Comparison of ENCODE assay signal across 20 mouse cellular contexts in genomic region chr11:45670156-45670830, GRCm38 (mm10).
DNase-seq lines count a peak whose midpoint lies in the region; ATAC-seq and TF ChIP-seq lines count a peak whose summit lies in the region.
"Had no signal": no experiment of that assay in that cellular context is flagged by ENCODE, and none has a peak within 500 bp of the region (broad histone marks: within the 10 kb centered on the region; RNA-seq: fewer than 3 reads in every experiment).

No protein-coding gene starts in this region.

- no peak overlapping the region for H3K9ac ChIP-seq in forebrain, postnatal 0 days
- H3K9ac ChIP-seq in forebrain, embryonic 13.5 days, result no peak overlapping the region
- no peak overlapping the region for H3K9ac ChIP-seq in limb, embryonic 14.5 days (ENCODE audit: low read depth, low read length, severe bottlenecking)
- no peak overlapping the region for H3K9ac ChIP-seq in embryonic facial prominence, embryonic 14.5 days (ENCODE audit: low read depth, low read length)
- H3K9ac ChIP-seq: embryonic facial prominence, embryonic 12.5 days; intestine, embryonic 15.5 days; liver, embryonic 13.5 days; stomach, embryonic 15.5 days had no signal

- peak; percentile 3 for DNase-seq in forebrain, postnatal 0 days
- DNase-seq in limb, embryonic 14.5 days (ENCODE audit: low spot score), result peak; percentile 57
- no peak for DNase-seq in limb, embryonic 10.5 days (ENCODE audit: low spot score)
- peak; percentile 53 for DNase-seq in embryonic facial prominence, embryonic 14.5 days (ENCODE audit: low spot score)
- DNase-seq in testis, postnatal 14 days (ENCODE audit: low spot score), result no peak
- DNase-seq in right cerebral cortex, postnatal 10 days (ENCODE audit: low spot score in 2 of 2), result no peak
- DNase-seq: B cell, adult 2 months; cerebellum, adult 2 months; heart, postnatal 36 days; layer of hippocampus, adult 9-11 months; liver, embryonic 13.5 days; lung, postnatal 10 days; right cerebral cortex, postnatal 4 days; thymus, postnatal 14 days had no signal

- no peak overlapping the region for H3K4me3 ChIP-seq in forebrain, postnatal 0 days (ENCODE audit: low read depth, low read length)
- H3K4me3 ChIP-seq in forebrain, embryonic 13.5 days, result no peak overlapping the region
- H3K4me3 ChIP-seq in limb, embryonic 14.5 days (replicated peaks; ENCODE audit: low read length), result no peak overlapping the region
- H3K4me3 ChIP-seq in limb, embryonic 10.5 days, result no peak overlapping the region
- no peak overlapping the region for H3K4me3 ChIP-seq in embryonic facial prominence, embryonic 14.5 days (ENCODE audit: low read depth, low read length)
- H3K4me3 ChIP-seq: embryonic facial prominence, embryonic 12.5 days; forebrain, embryonic 10.5 days; heart, embryonic 10.5 days; intestine, embryonic 15.5 days; liver, embryonic 13.5 days; stomach, embryonic 15.5 days had no signal

- H3K27me3 ChIP-seq in forebrain, postnatal 0 days (ENCODE audit: insufficient read depth, low read length), result no peaks in the 10 kb centered on the region
- H3K27me3 ChIP-seq in forebrain, embryonic 13.5 days, result no peaks in the 10 kb centered on the region
- no peaks in the 10 kb centered on the region for H3K27me3 ChIP-seq in limb, embryonic 14.5 days (ENCODE audit: control insufficient read depth, insufficient read depth, low read length)
- no peaks in the 10 kb centered on the region for H3K27me3 ChIP-seq in limb, embryonic 10.5 days (ENCODE audit: low read depth, poor library complexity, severe bottlenecking)
- no peaks in the 10 kb centered on the region for H3K27me3 ChIP-seq in embryonic facial prominence, embryonic 14.5 days (replicated peaks; ENCODE audit: control insufficient read depth, insufficient read depth, low read length)
- H3K27me3 ChIP-seq: embryonic facial prominence, embryonic 12.5 days; intestine, embryonic 15.5 days; liver, embryonic 13.5 days; stomach, embryonic 15.5 days had no signal

- H3K36me3 ChIP-seq in forebrain, postnatal 0 days (ENCODE audit: insufficient read depth), result no peaks in the 10 kb centered on the region
- no peaks in the 10 kb centered on the region for H3K36me3 ChIP-seq in forebrain, embryonic 13.5 days (ENCODE audit: poor library complexity, severe bottlenecking)
- H3K36me3 ChIP-seq in limb, embryonic 14.5 days (ENCODE audit: control insufficient read depth, insufficient read depth, low read length), result no peaks in the 10 kb centered on the region
- H3K36me3 ChIP-seq in limb, embryonic 10.5 days, result no peaks in the 10 kb centered on the region
- no peaks in the 10 kb centered on the region for H3K36me3 ChIP-seq in embryonic facial prominence, embryonic 14.5 days (ENCODE audit: control insufficient read depth, insufficient read depth, low read length)
- H3K36me3 ChIP-seq: embryonic facial prominence, embryonic 12.5 days; forebrain, embryonic 10.5 days; heart, embryonic 10.5 days; intestine, embryonic 15.5 days; liver, embryonic 13.5 days; stomach, embryonic 15.5 days had no signal

- 35% methylated on average over 8 of the region's 8 CpGs for WGBS in forebrain, postnatal 0 days
- 40% methylated on average over 8 of the region's 8 CpGs for WGBS in forebrain, embryonic 13.5 days
- 44% methylated on average over 8 of the region's 8 CpGs for WGBS in limb, embryonic 14.5 days
- 63% methylated on average over 8 of the region's 8 CpGs for WGBS in limb, embryonic 10.5 days
- WGBS in embryonic facial prominence, embryonic 14.5 days, result 22% methylated on average over 8 of the region's 8 CpGs

- no peak for TF ChIP-seq POLR2A in limb, embryonic 14.5 days (IDR thresholded peaks at IDR 0.05; ENCODE audit: borderline replicate concordance, extremely low read depth, insufficient read depth, insufficient read length)

- H3K4me1 ChIP-seq in forebrain, postnatal 0 days (ENCODE audit: insufficient read depth), result no peaks in the 10 kb centered on the region
- H3K4me1 ChIP-seq in forebrain, embryonic 13.5 days, result no peaks in the 10 kb centered on the region
- peaks cover 3% of the 10 kb centered on the region; the same call in 1 of the 2 replicates for H3K4me1 ChIP-seq in limb, embryonic 14.5 days (ENCODE audit: control insufficient read depth, insufficient read depth, low read length)
- peaks cover 6% of the 10 kb centered on the region; the same call in 1 of the 2 replicates for H3K4me1 ChIP-seq in limb, embryonic 10.5 days
- H3K4me1 ChIP-seq in embryonic facial prominence, embryonic 14.5 days (ENCODE audit: control insufficient read depth, insufficient read depth, low read length), result peaks cover 3% of the 10 kb centered on the region; the same call in 1 of the 2 replicates
- H3K4me1 ChIP-seq: embryonic facial prominence, embryonic 12.5 days; intestine, embryonic 15.5 days; liver, embryonic 13.5 days; stomach, embryonic 15.5 days had no signal

- no peak overlapping the region for H3K4me2 ChIP-seq in forebrain, postnatal 0 days (ENCODE audit: low read depth)
- no peak overlapping the region for H3K4me2 ChIP-seq in forebrain, embryonic 13.5 days
- H3K4me2 ChIP-seq in limb, embryonic 14.5 days (replicated peaks; ENCODE audit: low read depth, low read length, severe bottlenecking), result no peak overlapping the region
- H3K4me2 ChIP-seq in embryonic facial prominence, embryonic 14.5 days (ENCODE audit: low read depth, low read length), result no peak overlapping the region
- H3K4me2 ChIP-seq: embryonic facial prominence, embryonic 12.5 days; intestine, embryonic 15.5 days; liver, embryonic 13.5 days; stomach, embryonic 15.5 days had no signal

- ATAC-seq in forebrain, postnatal 0 days, result no peak; the same call in 1 of the 2 replicates
- no peak for ATAC-seq in forebrain, embryonic 13.5 days
- ATAC-seq in limb, embryonic 14.5 days (ENCODE audit: low FRiP score, low read depth), result no peak
- ATAC-seq in embryonic facial prominence, embryonic 14.5 days (ENCODE audit: low read depth), result no peak
- ATAC-seq: intestine, embryonic 15.5 days had no signal

- TF ChIP-seq CTCF in forebrain, postnatal 0 days (IDR thresholded peaks at IDR 0.05; ENCODE audit: low read depth), result no peak

- H3K27ac ChIP-seq in forebrain, postnatal 0 days (ENCODE audit: low read depth, low read length), result no peak overlapping the region
- no peak overlapping the region for H3K27ac ChIP-seq in forebrain, embryonic 13.5 days
- no peak overlapping the region for H3K27ac ChIP-seq in limb, embryonic 14.5 days (replicated peaks; ENCODE audit: low read depth, low read length)
- H3K27ac ChIP-seq in limb, embryonic 10.5 days, result no peak overlapping the region
- H3K27ac ChIP-seq in embryonic facial prominence, embryonic 14.5 days (replicated peaks; ENCODE audit: low read depth, low read length), result no peak overlapping the region
- H3K27ac ChIP-seq: forebrain, embryonic 10.5 days; heart, embryonic 10.5 days; intestine, embryonic 15.5 days; liver, embryonic 13.5 days; stomach, embryonic 15.5 days had no signal

- H3K9me3 ChIP-seq in forebrain, postnatal 0 days (ENCODE audit: low read length), result no peaks in the 10 kb centered on the region
- H3K9me3 ChIP-seq in forebrain, embryonic 13.5 days (replicated peaks), result no peaks in the 10 kb centered on the region
- no peaks in the 10 kb centered on the region for H3K9me3 ChIP-seq in limb, embryonic 14.5 days (ENCODE audit: control insufficient read depth, low read length)
- H3K9me3 ChIP-seq in limb, embryonic 10.5 days (replicated peaks), result no peaks in the 10 kb centered on the region
- H3K9me3 ChIP-seq in embryonic facial prominence, embryonic 14.5 days (ENCODE audit: control insufficient read depth, low read length), result no peaks in the 10 kb centered on the region
- H3K9me3 ChIP-seq: embryonic facial prominence, embryonic 12.5 days; forebrain, embryonic 10.5 days; heart, embryonic 10.5 days; intestine, embryonic 15.5 days; liver, embryonic 13.5 days; stomach, embryonic 15.5 days had no signal

Comparison
In these comparisons a context has a peak if more than half of its experiments do, and no peak if none do; other contexts are left out.
1. DNase-seq: peak in forebrain, postnatal 0 days (single experiment), limb, embryonic 14.5 days (single experiment) and embryonic facial prominence, embryonic 14.5 days (single experiment); none in limb, embryonic 10.5 days (single experiment), testis, postnatal 14 days (single experiment) and right cerebral cortex, postnatal 10 days (0 of 2).